Mouse (Mus musculus): ENCODE data around the gene Dbn1.

Gene Dbn1

GRCm38 (mm10) chr13:55463399-55464026 lies 24.4 kb downstream of the Dbn1 start:
- DNase-seq (ENCODE audit: low read depth, low spot score): no peak
- Histone ChIP-seq H3K27me3 (ENCODE audit: control insufficient read depth, insufficient read depth, low read length, poor library complexity, severe bottlenecking) (no peaks in the 10 kb centered on the region), H3K36me3 (ENCODE audit: control insufficient read depth, insufficient read depth, low read length, poor library complexity, severe bottlenecking) (peaks cover 12% of the 10 kb centered on the region; the same call in 1 of the 2 replicates)

- Histone ChIP-seq H3K27me3 (ENCODE audit: control insufficient read depth, insufficient read depth, low read length, poor library complexity, severe bottlenecking) (no peaks in the 10 kb centered on the region), H3K36me3 (ENCODE audit: control insufficient read depth, insufficient read depth, low read length, poor library complexity, severe bottlenecking) (peaks cover 13% of the 10 kb centered on the region; the same call in 1 of the 2 replicates)
- no peak for DNase-seq (ENCODE audit: low read depth, low spot score)
Measured at GRCm38 (mm10) chr13:55462965-55463364, 24.9 kb downstream of the Dbn1 start.

DNA sequence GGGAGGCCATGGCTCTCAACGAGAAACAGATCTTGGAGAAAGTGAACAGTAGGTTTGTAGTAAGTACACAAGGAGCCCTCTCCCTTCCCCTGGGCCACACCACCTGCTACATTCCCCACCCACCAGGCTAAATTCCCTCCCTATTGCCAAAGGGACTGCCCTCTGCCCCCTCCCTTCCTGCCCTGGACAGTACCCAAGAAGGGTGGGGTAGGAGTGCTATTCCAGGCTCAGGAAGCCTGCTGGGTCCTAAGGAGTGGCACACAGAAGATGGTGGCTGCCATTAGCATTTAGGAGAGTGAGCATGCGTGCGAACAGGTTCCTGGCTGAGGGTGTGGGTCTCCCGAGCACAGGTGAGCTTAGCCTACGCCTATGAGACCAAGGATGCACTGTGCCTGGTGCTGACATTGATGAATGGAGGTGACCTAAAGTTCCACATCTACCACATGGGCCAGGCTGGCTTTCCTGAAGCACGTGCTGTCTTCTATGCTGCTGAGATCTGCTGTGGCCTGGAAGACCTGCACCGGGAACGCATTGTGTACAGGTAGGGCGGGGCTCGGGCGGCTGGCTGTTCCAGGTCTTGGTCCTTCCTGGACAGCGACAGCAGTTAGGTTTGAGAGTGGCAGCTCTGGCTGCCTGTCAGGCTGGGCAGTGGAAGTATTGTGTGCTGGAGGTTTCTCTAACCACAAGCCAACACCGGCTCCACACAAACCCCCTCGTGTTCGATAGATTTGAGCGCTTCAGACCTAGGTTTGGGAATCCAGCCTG lies 35.9 kb downstream of the Dbn1 start:
- Histone ChIP-seq H3K36me3 (ENCODE audit: control insufficient read depth, insufficient read depth, low read length, poor library complexity, severe bottlenecking) (peaks cover 45% of the 10 kb centered on the region), H3K27me3 (ENCODE audit: control insufficient read depth, insufficient read depth, low read length, poor library complexity, severe bottlenecking) (no peaks in the 10 kb centered on the region)
- no peak for DNase-seq (ENCODE audit: low read depth, low spot score)

GRCm38 (mm10) chr13:55451296-55451695 lies 36.6 kb downstream of the Dbn1 start:
- DNase-seq (ENCODE audit: low read depth, low spot score): no peak
- Histone ChIP-seq H3K27me3 (ENCODE audit: control insufficient read depth, insufficient read depth, low read length, poor library complexity, severe bottlenecking) (no peaks in the 10 kb centered on the region), H3K36me3 (ENCODE audit: control insufficient read depth, insufficient read depth, low read length, poor library complexity, severe bottlenecking) (peaks cover 44% of the 10 kb centered on the region)

DNA sequence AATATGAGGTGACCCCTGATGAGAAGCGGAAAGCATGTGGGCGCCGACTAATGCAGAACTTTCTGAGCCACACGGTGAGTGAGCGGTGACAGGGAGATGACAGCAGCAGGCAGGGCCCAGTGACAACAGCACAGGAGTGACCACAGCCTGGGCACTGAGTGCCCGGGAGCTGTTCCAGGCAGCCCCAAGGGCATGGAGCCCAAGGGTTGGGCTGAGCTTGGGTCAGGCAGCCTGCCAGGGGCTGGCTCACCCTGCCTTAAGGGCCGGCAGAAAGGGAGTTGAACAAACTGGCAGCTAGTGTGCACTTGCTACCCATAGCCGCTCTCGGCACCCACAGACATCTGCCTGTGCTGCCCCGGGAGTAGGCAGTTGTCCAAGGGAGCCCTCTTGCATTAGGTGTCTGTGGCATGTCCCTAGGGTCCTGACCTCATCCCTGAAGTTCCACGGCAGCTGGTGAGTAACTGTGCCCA lies 37.4 kb downstream of the Dbn1 start:
- Histone ChIP-seq H3K36me3 (ENCODE audit: control insufficient read depth, insufficient read depth, low read length, poor library complexity, severe bottlenecking) (peaks cover 39% of the 10 kb centered on the region), H3K27me3 (ENCODE audit: control insufficient read depth, insufficient read depth, low read length, poor library complexity, severe bottlenecking) (no peaks in the 10 kb centered on the region)
- DNase-seq (ENCODE audit: low read depth, low spot score): no peak

GRCm38 (mm10) chr13:55449679-55450441 lies 38.1 kb downstream of the Dbn1 start:
- DNase-seq (ENCODE audit: low read depth, low spot score): peak; percentile 77
- Histone ChIP-seq H3K36me3 (ENCODE audit: control insufficient read depth, insufficient read depth, low read length, poor library complexity, severe bottlenecking) (peaks cover 34% of the 10 kb centered on the region), H3K27me3 (ENCODE audit: control insufficient read depth, insufficient read depth, low read length, poor library complexity, severe bottlenecking) (no peaks in the 10 kb centered on the region)

GRCm38 (mm10) chr13:55449205-55449604 lies 38.7 kb downstream of the Dbn1 start:
- DNase-seq (ENCODE audit: low read depth, low spot score): peak; percentile 45
- Histone ChIP-seq H3K27me3 (ENCODE audit: control insufficient read depth, insufficient read depth, low read length, poor library complexity, severe bottlenecking) (no peaks in the 10 kb centered on the region), H3K36me3 (ENCODE audit: control insufficient read depth, insufficient read depth, low read length, poor library complexity, severe bottlenecking) (peaks cover 32% of the 10 kb centered on the region)

DNA sequence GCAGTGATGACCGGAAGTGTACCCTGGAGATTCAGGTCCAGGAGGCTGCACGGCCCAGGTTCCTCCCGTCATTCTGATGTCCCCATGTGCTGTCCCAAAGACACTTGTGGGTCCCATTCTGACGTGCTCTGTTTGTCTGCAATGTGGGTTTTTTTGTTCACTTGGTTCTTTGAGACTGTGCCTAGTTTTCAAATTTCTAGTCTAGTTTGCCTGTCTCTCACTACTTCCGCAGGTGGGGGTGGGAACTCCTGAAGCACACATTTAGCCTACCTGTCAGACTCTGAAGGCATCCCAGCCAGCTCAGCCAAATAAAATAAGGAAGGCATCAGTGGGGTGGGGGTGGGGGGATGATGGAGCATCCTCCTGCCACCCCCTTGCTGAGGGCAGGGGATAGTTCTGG lies 39.8 kb downstream of the Dbn1 start:
- peaks cover 26% of the 10 kb centered on the region for H3K36me3 ChIP-seq (ENCODE audit: control insufficient read depth, insufficient read depth, low read length, poor library complexity, severe bottlenecking)
- DNase-seq (ENCODE audit: low read depth, low spot score): no peak
- H3K27me3 ChIP-seq (ENCODE audit: control insufficient read depth, insufficient read depth, low read length, poor library complexity, severe bottlenecking): no peaks in the 10 kb centered on the region

DNA sequence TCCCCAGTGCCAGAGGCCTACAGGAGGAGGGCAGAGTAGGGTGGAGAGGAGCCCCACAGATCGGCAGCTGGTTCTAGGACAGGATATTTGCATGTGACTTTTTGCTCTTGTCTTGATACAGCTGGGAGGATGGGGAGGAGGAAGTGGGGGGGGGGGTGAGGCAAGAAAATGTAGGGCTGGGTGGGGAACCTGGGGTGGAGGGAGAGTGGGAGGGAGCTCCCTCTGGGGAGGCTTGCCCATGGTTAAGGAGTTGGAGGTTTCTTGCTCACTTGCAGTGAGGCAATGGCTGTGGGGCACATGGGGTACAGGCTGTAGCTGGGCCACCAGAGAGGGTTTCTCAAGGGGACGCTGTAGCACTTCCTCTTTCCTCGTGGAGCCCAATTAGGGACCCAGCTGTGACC lies 40.4 kb downstream of the Dbn1 start:
- no peaks in the 10 kb centered on the region for H3K27me3 ChIP-seq (ENCODE audit: control insufficient read depth, insufficient read depth, low read length, poor library complexity, severe bottlenecking)
- DNase-seq (ENCODE audit: low read depth, low spot score): peak; percentile 76
- peaks cover 21% of the 10 kb centered on the region for H3K36me3 ChIP-seq (ENCODE audit: control insufficient read depth, insufficient read depth, low read length, poor library complexity, severe bottlenecking)

- peaks cover 12% of the 10 kb centered on the region for H3K36me3 ChIP-seq (ENCODE audit: control insufficient read depth, insufficient read depth, low read length, poor library complexity, severe bottlenecking)
- H3K27me3 ChIP-seq (ENCODE audit: control insufficient read depth, insufficient read depth, low read length, poor library complexity, severe bottlenecking): no peaks in the 10 kb centered on the region
- DNase-seq (ENCODE audit: low read depth, low spot score): peak; percentile 35
Measured at GRCm38 (mm10) chr13:55446483-55447105, 41.3 kb downstream of the Dbn1 start.

DNA sequence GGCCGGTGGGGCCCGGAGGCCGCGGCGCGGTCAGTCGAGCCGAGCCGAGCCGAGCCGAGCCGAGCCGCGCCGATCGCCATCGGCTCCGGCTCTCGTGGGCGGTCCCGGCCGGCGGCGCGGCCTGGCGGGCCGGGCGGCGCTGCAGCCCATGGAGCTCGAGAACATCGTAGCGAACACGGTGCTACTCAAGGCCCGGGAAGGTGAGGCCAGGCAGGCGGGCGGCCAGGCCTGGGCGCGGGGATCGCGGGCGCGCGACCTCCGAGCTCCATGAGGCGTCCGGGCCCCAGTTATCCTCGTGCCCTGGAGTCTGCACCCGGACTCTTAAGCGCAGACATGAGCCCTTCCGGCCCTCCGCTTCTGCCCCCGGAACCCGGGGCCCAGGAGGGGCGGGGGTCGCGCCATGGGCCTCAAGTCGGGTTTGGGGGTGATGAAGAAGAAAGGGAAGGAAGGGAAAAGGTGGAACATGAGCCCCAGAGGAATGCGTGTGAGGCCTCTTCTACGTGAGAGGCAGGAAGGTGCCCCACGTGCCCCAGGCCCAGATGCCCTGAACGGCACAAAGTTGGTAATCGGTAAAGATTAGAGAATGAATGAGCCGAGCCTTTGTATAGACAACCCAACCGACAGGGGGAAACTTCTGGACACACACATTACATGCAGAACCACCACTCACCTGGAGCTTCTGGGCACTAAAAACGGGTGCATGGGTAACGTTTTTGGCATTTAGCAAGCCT lies 42.4 kb downstream of the Dbn1 start:
- DNase-seq (ENCODE audit: low read depth, low spot score): no peak
- peaks cover 5% of the 10 kb centered on the region for H3K36me3 ChIP-seq (ENCODE audit: control insufficient read depth, insufficient read depth, low read length, poor library complexity, severe bottlenecking)
- H3K27me3 ChIP-seq (ENCODE audit: control insufficient read depth, insufficient read depth, low read length, poor library complexity, severe bottlenecking): no peaks in the 10 kb centered on the region

DNA sequence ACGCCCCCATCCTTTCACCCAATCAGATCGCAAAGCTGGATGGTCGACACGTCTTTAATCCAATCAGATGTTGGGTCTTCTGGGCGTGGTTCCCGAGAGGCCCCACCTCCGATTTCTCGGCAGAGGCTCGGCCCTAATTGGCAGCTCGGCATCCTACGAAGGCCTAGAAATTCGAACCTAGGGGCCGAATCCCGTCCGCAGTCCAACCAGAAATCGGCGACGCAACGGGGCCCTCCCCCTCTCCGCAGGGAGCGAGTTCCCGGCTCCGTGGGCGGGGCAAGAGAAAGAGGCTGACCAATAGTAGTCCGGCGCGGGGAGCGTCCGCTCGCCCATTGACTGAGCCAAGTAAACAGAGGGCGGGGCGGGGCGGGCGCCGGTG lies 43.0 kb downstream of the Dbn1 start, which contains the start of gene Grk6:
TSS of gene Grk6 (plus strand) at position 136 of the 379 bp plus-strand sequence.
- DNase-seq (ENCODE audit: low read depth, low spot score): peak; percentile 100
- Histone ChIP-seq H3K36me3 (ENCODE audit: control insufficient read depth, insufficient read depth, low read length, poor library complexity, severe bottlenecking) (no peaks in the 10 kb centered on the region; the same call in none of the 2 replicates), H3K27me3 (ENCODE audit: control insufficient read depth, insufficient read depth, low read length, poor library complexity, severe bottlenecking) (no peaks in the 10 kb centered on the region)

DNA sequence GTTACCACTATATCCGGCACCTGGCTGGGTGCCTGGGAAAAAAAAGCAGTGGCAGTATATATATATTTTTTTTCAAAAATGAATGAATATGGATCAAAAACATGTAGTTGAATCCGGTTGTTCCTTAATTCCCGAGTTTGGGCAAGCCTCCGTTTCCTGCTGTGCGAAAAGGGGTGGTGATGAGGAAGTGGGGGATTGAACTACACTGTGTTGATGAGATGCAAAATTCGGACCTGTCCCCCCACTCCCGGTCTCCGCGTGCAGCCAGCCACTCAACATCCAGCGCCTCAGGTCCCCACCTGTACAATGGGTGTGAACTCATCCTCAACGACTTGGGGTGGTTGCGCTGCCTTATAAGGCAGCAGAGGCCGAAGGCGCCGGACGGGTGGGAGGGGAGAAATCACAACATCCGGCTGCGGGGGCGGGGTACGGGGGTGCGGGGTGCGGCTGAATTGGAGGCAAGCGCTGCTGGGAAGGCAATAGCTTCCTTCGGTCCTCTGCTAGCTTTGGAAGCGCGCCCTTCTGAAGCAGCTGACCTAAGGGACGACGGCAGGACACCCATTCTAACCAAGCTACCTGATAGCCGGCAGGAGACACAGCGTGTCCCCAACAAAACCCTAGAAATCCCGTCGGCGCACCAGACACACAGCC lies 43.5 kb downstream of the Dbn1 start:
- H3K27me3 ChIP-seq (ENCODE audit: control insufficient read depth, insufficient read depth, low read length, poor library complexity, severe bottlenecking): no peaks in the 10 kb centered on the region
- no peaks in the 10 kb centered on the region; the same call in 1 of the 2 replicates for H3K36me3 ChIP-seq (ENCODE audit: control insufficient read depth, insufficient read depth, low read length, poor library complexity, severe bottlenecking)
- peak; percentile 92 for DNase-seq (ENCODE audit: low read depth, low spot score)

All from splenic B cell, adult 2 months (primary cell).